Mouse (Mus musculus) frontal cortex, postnatal 10 days (tissue): ENCODE measurements around the gene Gpr161.

ENCODE experiments used
- DNase-seq, 2 experiments: peaks; one replicate each; pipeline ENCODE4 v3.0.0; 2022; ENCODE audit warnings: low spot score in 2 of 2, mixed read lengths in 1 of 2

Gene Gpr161

GRCm38 (mm10) chr1:165295489-165295888 is at the start of gene Gpr161:
Gpr161 (plus strand) TSS chr1:165295789.
- no peak for DNase-seq

DNA sequence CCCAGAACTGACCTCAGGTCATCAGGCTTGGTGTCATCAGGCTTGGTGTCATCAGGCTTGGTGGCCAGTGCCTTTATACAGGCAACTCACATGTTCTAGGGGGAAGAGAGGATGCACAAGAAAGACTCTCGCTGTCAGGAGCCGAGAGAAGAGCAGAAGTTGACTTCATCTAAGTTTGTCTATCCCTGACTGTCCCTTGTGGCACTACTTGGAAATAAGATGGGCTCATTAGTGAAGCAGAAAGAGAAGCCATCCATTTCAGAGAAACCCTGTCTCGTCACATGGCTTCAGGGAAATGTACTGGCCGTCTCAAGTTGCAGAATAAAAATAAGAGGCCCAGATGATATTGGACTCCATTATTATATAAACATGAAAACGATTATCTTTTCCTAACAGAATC is 49.0 kb upstream of the Gpr161 start:
- no peak for DNase-seq

- no peak for DNase-seq
These were observed 48.5 kb upstream of the Gpr161 start for GRCm38 (mm10) chr1:165247085-165247484.

GRCm38 (mm10) chr1:165247788-165248187 is 47.8 kb upstream of the Gpr161 start:
- DNase-seq: no peak

DNA sequence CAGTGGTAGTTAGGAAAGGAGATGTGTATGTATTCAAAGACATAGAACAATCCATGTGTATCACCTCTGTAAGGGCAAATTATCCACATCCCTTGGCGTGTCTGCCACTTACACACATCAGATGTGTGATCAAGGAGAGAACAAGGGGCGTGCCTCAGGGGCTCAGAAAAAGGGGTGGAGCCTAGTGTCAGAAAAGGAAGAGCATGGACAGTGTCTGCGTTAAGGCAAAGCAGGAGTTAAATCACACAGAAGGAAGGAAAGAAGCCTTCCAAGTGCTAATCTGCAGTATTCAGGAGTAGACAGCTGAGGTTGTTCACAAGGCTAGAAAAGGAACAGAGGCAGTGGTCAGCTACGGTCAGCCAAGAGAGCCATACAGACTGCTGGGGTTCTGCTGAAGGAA is 46.7 kb upstream of the Gpr161 start:
- DNase-seq: no peak

- no peak for DNase-seq
These were observed 45.0 kb upstream of the Gpr161 start for GRCm38 (mm10) chr1:165250546-165250945.

GRCm38 (mm10) chr1:165252027-165252671 is 43.4 kb upstream of the Gpr161 start:
- peak in 1 of 2 experiments; percentile 30 for DNase-seq

- no peak for DNase-seq
These were observed 20.6 kb upstream of the Gpr161 start for GRCm38 (mm10) chr1:165274946-165275345.

DNA sequence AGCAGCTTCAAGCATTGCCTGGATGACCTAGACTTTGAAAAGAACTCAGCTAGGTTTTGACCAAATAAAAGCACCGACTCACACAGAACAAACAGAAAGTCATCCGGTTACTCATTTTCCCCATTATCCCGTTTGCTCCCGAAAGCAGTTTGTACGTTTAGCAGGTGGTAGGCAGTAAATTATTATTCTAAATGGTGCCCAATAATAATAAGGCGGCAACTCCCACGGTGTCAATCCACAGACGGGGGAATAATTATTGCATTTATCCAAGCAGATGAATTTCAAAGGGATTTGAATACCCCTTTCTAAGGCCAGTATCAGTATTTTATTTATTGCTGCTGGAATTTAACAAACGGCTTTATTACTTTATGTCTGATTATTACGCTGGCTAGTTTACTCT is 14.8 kb upstream of the Gpr161 start:
- no peak for DNase-seq

DNA sequence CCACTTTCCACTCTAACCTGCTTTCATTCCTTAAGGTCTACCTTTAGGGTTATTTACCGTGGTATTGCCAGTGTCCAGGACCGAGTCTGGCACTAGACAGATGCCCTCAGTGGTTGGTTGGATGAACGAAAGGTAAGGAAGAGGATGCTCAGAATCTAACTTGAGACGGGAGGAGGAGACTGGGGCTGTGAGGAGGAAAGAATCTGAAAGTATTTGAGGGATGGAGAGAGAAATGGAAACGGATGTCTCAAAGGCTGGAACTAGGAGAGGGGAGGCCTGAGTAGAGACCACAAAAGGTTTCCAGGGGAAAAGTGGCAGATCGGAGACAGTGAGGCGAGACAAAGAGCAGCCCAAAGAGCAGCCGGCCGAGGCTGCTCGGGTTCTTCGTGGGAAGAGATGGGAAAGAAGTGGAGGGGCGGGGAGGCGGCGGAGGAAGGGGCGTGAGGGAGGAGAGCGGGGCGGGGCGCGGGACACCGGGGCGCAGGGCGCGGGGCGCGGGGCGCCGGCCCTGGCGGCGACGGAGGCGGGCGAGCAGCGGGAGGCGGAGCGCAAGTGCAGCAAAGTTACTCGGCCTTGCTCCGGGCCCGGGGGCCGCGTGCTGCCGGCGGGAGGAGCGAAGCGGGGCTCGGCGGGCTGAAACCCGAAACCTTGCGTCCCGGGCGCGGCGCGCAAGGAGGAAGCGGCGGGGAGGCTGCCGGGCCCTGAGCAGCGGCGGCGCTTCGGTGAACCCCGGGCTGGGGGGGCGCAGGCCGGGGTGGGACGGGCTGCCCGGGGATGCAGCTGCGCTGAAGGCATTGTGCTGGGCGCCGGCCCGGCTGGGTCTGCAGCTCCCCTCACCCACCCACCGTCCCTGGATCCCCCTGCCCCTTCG is 14.0 kb upstream of the Gpr161 start:
- peak in 1 of 2 experiments; percentile 49 for DNase-seq

DNA sequence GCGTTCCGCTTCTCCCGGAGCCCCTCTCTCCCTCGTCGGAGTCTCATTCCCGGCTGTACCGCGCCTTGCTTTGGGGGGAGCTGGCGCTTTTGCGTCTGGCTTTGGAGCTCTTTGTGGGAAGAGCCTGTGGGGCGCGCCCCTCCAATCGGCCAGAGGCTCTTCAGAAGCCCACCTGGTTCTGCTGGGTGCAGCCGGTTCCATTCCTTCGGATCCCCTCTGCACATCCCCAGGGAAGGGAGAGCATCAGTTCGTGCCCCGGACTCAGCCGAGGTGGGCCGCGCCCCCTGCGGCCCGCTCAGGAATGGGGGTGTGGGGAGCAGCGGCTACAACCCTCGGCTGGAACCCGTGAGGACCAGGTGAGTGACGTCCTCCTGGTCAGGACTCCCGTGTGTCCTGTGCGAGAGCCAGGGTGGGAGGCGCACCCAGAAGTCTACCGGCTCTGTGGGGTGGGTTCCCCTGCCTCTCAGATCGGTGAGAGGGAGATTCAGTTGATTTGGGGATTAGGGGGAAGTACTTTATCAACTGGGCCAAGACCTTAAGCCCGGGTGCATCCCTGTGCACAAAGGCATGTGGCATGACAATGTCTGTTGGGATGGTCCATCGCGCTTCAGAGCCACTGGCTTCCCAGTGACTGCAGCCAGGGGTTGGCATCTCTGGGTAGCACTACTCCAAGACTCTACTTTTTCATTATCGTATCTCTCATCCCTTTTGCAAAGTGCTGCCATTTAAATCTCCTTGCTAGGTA is 13.2 kb upstream of the Gpr161 start:
- no peak for DNase-seq

- no peak for DNase-seq
These were observed 12.6 kb upstream of the Gpr161 start for GRCm38 (mm10) chr1:165282967-165283345.

GRCm38 (mm10) chr1:165284096-165284495 is 11.5 kb upstream of the Gpr161 start:
- no peak for DNase-seq

DNA sequence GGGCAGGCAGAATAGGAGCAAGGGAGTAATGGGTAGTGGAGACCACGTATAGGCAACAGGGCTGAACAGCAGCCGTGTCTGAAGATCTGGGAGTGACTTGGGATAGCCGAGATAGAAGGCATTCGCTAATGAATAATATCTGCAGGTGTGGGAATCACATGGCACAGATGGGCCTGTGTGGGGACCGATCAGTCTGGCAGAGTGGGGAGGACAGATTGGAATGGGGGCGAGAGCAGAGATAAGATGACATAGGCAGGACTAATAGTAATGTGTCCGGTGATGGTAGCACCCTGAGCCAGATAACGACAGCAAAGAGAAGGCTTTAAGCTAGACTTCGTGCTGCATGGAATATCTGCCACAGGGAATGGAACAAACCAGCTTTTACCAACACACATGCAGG is 7.4 kb upstream of the Gpr161 start:
- no peak for DNase-seq

DNA sequence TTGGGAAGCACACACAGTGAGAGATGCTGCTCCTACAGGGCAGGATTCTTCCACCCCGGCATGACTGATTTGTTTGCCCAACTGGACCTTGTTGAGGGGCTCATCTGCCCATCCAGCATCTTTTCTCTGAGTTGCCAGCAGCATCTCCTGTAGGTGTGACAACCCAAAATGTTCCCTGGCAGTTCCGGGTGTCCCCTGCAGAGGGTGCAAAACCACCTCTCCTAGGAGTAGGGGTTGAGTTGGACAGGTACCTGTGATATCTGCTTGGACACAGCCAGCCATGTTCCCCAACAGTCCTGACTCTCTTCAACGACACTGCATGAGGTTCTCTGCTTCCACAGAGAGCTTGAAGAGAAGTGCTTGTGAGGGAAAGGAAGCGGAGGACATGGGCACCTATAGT is 5.8 kb upstream of the Gpr161 start:
- no peak for DNase-seq

- no peak for DNase-seq
These were observed 4.0 kb upstream of the Gpr161 start for GRCm38 (mm10) chr1:165291606-165292005.

- no peak for DNase-seq
These were observed 5.5 kb downstream of the Gpr161 start for GRCm38 (mm10) chr1:165301108-165301507.

- no peak for DNase-seq
These were observed 6.0 kb downstream of the Gpr161 start for GRCm38 (mm10) chr1:165301567-165301966.

DNA sequence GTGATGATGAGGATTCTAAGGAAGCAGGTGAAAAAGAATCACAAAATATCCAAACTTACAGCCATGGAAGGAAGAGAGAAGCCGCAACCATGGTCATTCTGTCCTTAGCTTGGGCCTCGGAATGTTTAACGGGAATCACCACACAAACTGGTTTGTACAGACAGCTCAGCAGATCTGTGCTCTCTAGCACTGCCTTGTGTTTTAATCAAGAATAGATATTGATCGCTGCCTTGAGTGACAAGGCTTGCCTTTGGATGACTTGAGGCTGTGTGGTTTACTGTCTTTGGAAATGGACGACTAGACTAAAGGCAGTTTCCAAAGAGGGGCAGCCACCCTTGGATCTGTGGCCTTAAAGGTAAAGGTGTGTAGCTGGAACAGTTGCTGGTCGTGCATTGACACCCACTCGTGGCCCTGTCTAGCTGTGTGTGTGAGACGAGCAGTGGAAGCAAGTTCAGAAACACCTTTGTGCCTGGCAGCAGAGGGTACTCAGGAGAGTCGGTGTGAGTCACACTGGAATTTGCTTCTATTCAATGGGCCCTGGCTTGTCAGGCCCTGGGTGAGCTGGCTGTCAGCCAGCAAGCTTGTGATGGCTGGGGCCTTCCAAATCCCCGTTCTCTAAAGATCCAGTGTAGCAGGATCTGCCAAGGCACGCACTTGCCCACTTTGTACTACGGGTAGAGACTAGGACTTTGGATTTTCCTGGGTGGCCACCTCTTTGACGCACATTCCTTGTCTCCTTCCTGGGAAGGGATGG is 7.0 kb downstream of the Gpr161 start:
- DNase-seq: peak in 1 of 2 experiments; percentile 43

DNA sequence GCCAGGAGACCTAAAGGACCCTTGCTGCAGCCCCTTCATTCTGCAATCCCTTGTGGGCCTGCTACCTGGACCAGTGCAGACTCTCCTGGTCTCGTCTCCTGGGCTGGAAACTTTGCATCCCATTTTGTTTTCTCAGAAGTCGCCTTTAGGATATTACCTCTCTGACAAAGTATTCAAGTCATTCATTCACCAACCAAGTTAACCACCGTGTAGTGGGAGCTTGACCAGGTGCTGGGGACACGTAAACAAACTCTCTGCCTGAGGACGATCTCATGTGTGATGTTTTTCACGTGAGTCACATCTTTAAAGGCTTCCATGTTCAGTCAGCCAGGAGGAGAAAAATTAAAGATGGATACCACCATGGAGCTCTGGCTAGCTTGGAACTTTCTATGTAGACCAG is 7.6 kb downstream of the Gpr161 start:
- DNase-seq: no peak

- DNase-seq: no peak
These were observed 8.8 kb downstream of the Gpr161 start for GRCm38 (mm10) chr1:165304341-165304740.

- DNase-seq: no peak
These were observed 12.6 kb downstream of the Gpr161 start for GRCm38 (mm10) chr1:165308180-165308579.
